16 mouse cellular contexts compared by ENCODE assay signal in genomic region chr9:118876902-118877301, GRCm38 (mm10). TPM values are rescaled to one million over a fixed set of nuclear protein-coding genes. Genes with fewer than 3 reads are reported as not detected.
DNase-seq lines count a peak whose midpoint lies in the region; ATAC-seq and TF ChIP-seq lines count a peak whose summit lies in the region.
"Had no signal": no experiment of that assay in that cellular context is flagged by ENCODE, and none has a peak within 500 bp of the region (broad histone marks: within the 10 kb centered on the region; RNA-seq: fewer than 3 reads in every experiment).

No protein-coding gene starts in this region.

- 70% methylated on average over 10 of the region's 10 CpGs for WGBS in heart, embryonic 10.5 days
- 74% methylated on average over 10 of the region's 10 CpGs for WGBS in lung, embryonic 14.5 days

- H3K4me3 ChIP-seq in heart, embryonic 10.5 days, result no peak overlapping the region
- no peak overlapping the region for H3K4me3 ChIP-seq in lung, embryonic 14.5 days (ENCODE audit: low read depth, low read length)
- H3K4me3 ChIP-seq in left cerebral cortex, adult 2 months, result no peak overlapping the region
- H3K4me3 ChIP-seq: forebrain, embryonic 10.5 days; limb, embryonic 12.5 days; myocyte had no signal

- no peak for DNase-seq in heart, embryonic 10.5 days (ENCODE audit: low spot score)
- no peak for DNase-seq in heart, postnatal 25 days (ENCODE audit: low spot score)
- no peak for DNase-seq in lung, embryonic 14.5 days
- DNase-seq in lung, postnatal 14 days, result no peak
- no peak for DNase-seq in left cerebral cortex, adult 2 months (ENCODE audit: extremely low spot score in 1 of 2, low spot score in 2 of 2)
- no peak for DNase-seq in ovary, postnatal 36 days (ENCODE audit: low spot score)
- DNase-seq: cerebellum, adult 9-10 months; kidney, postnatal 36 days; right cerebral cortex, postnatal 14 days had no signal

- intact Hi-C loops in heart, postnatal 25 days (cut with DNase I), result no loop called here
- intact Hi-C loops in left cerebral cortex, adult 2 months (cut with DNase I), result no loop called here

- no peak for TF ChIP-seq CTCF in lung, embryonic 14.5 days (IDR thresholded peaks at IDR 0.05; ENCODE audit: low read depth)
- no peak for TF ChIP-seq CTCF in left cerebral cortex, adult 2 months (IDR thresholded peaks at IDR 0.05)

- no peaks in the 10 kb centered on the region for H3K27me3 ChIP-seq in heart, embryonic 10.5 days (ENCODE audit: insufficient read depth, poor library complexity, severe bottlenecking)
- H3K27me3 ChIP-seq in lung, embryonic 14.5 days (ENCODE audit: insufficient read depth, low read length), result no peaks in the 10 kb centered on the region
- H3K27me3 ChIP-seq: limb, embryonic 12.5 days had no signal

- no peak for ATAC-seq in lung, embryonic 14.5 days (ENCODE audit: insufficient read depth)
- peak; percentile 75 for ATAC-seq in common myeloid progenitor, adult 5-6 weeks (replicated peaks; ENCODE audit: low read depth, poor library complexity, severe bottlenecking)
- peak; percentile 31; the same call in 1 of the 2 replicates for ATAC-seq in megakaryocyte-erythroid progenitor cell, adult 5-6 weeks (replicated peaks; ENCODE audit: low FRiP score, low TSS enrichment, poor library complexity, severe bottlenecking)

- H3K27ac ChIP-seq in heart, embryonic 10.5 days, result peak overlapping the region; percentile 65; the same call in 1 of the 2 replicates
- H3K27ac ChIP-seq in lung, embryonic 14.5 days (ENCODE audit: low read depth), result 0 out of 2 replicates have a peak overlapping the region, but pooled peaks have one; percentile 50
- H3K27ac ChIP-seq in left cerebral cortex, adult 2 months, result no peak overlapping the region
- H3K27ac ChIP-seq: forebrain, embryonic 10.5 days had no signal

- H3K9ac ChIP-seq in lung, embryonic 14.5 days, result no peak overlapping the region
- H3K9ac ChIP-seq: limb, embryonic 12.5 days had no signal

- peaks cover 26% of the 10 kb centered on the region for H3K4me1 ChIP-seq in heart, embryonic 10.5 days
- H3K4me1 ChIP-seq in lung, embryonic 14.5 days (ENCODE audit: insufficient read depth), result peaks cover 10% of the 10 kb centered on the region

- H3K36me3 ChIP-seq in heart, embryonic 10.5 days, result peaks cover 26% of the 10 kb centered on the region
- peaks cover 20% of the 10 kb centered on the region; the same call in 1 of the 2 replicates for H3K36me3 ChIP-seq in lung, embryonic 14.5 days (ENCODE audit: insufficient read depth)
- H3K36me3 ChIP-seq: G1E had no signal

- H3K9me3 ChIP-seq in heart, embryonic 10.5 days, result no peaks in the 10 kb centered on the region; the same call in 1 of the 2 replicates
- H3K9me3 ChIP-seq in lung, embryonic 14.5 days (ENCODE audit: low read depth, low read length), result no peaks in the 10 kb centered on the region
- H3K9me3 ChIP-seq: forebrain, embryonic 10.5 days had no signal

- no peak overlapping the region for H3K4me2 ChIP-seq in lung, embryonic 14.5 days
- H3K4me2 ChIP-seq: limb, embryonic 12.5 days; midbrain, embryonic 11.5 days had no signal

RNA-seq across cellular contexts. Expression of gene Ctdspl, which starts 49.4 kb away (rescaled TPM):
- polyA plus RNA-seq in heart, embryonic 10.5 days (2016; fragmentation: Nextera tagmentation; extraction: Ambion mirVana), result 8.8 and 10.2 TPM in 2 replicates
- 10 to 100 TPM; 10.1 to 12.7 TPM for total RNA-seq in heart, postnatal 25 days (2021)
- polyA plus RNA-seq in lung, embryonic 14.5 days (2014; fragmentation: Nextera tagmentation; extraction: Ambion mirVana), result 20.1 and 22.9 TPM in 2 replicates
- 6.3 and 7.8 TPM in 2 replicates for total RNA-seq in common myeloid progenitor, adult 5-6 weeks (2017)
- total RNA-seq in megakaryocyte-erythroid progenitor cell, adult 5-6 weeks (2014; fragmentation: Nextera tagmentation), result 7.2 and 14.6 TPM in 2 replicates
- 3.1 and 3.8 TPM in 2 replicates for total RNA-seq in megakaryocyte-erythroid progenitor cell, adult 5-6 weeks (2017)
- total RNA-seq in left cerebral cortex, adult 2 months (2021), result 10 to 100 TPM; 33.9 to 37.5 TPM
- polyA plus RNA-seq: G1E had no signal
